Mouse (Mus musculus) ES-E14 (cell line): Measurements from ENCODE around the gene Nmnat2.

Experiments used
- HCFC1 ChIP-seq: IDR thresholded peaks from 2 replicates; pipeline ENCODE4 v1.6.1; 2012; ENCODE audit warnings: low read length, inconsistent platforms, borderline replicate concordance; ENCODE audit not compliant: insufficient read depth
- MAFK ChIP-seq: IDR thresholded peaks from 2 replicates; pipeline ENCODE4 v1.6.1; 2014; ENCODE audit warnings: mild to moderate bottlenecking, low read depth, low read length, inconsistent platforms; ENCODE audit not compliant: insufficient read depth
- ZC3H11A ChIP-seq: IDR thresholded peaks from 2 replicates; pipeline ENCODE4 v1.6.1; 2012; ENCODE audit warnings: low read depth, mild to moderate bottlenecking, inconsistent platforms, low read length, borderline replicate concordance

- no peak for TF ChIP-seq ZC3H11A
- TF ChIP-seq HCFC1 = no peak
- no peak for TF ChIP-seq MAFK
Measured at GRCm38 (mm10) chr1:153006761-153007160, 52.0 kb downstream of the Nmnat2 start.
